Mouse (Mus musculus) neural tube, embryonic 11.5 days (tissue): ENCODE data around the gene Vmn2r32. TPM values are rescaled to one million over a fixed set of nuclear protein-coding genes. Genes with fewer than 3 reads are reported as not detected.
"Not testable (repeated sequence)": the region's sequence is repeated elsewhere in the genome, so short reads cannot be mapped to it uniquely, and the experiment has no call there.

Experiments
- ATAC-seq: fragments of 200-750 bp; cut with Nextera tagmentation; 2 replicates; pipeline ENCODE4 v1.8.0; 2017; ENCODE audit warnings: moderate number of reproducible peaks, mild to moderate bottlenecking, moderate TSS enrichment, moderate library complexity; ENCODE audit not compliant: insufficient read depth, low FRiP score, low TSS enrichment
- DNase-seq: peaks from one replicate; pipeline ENCODE4 v3.0.0-alpha.2; 2015; ENCODE audit warnings: low spot score
- H3K27ac ChIP-seq: fragments of 300-500 bp; sonication (generic); 2 replicates; pipeline ENCODE4 v1.5.1; 2014; ENCODE audit warnings: low read depth, mild to moderate bottlenecking, low read length
- H3K27me3 ChIP-seq: fragments of 300-500 bp; sonication (generic); 2 replicates; pipeline ENCODE4 v1.6.1; 2014; ENCODE audit warnings: mild to moderate bottlenecking, low read length, mixed read lengths; ENCODE audit not compliant: control insufficient read depth, insufficient read depth
- H3K36me3 ChIP-seq: fragments of 300-500 bp; sonication (generic); 2 replicates; pipeline ENCODE4 v1.6.1; 2014; ENCODE audit warnings: mild to moderate bottlenecking, low read length, moderate library complexity, mixed read lengths; ENCODE audit not compliant: control insufficient read depth, insufficient read depth
- H3K4me1 ChIP-seq: fragments of 300-500 bp; sonication (generic); 2 replicates; pipeline ENCODE4 v1.6.1; 2014; ENCODE audit warnings: low read length, mixed read lengths; ENCODE audit not compliant: control insufficient read depth, insufficient read depth
- H3K4me2 ChIP-seq: fragments of 300-500 bp; sonication (generic); 2 replicates; pipeline ENCODE4 v1.6.1; 2014; ENCODE audit warnings: low read depth, mild to moderate bottlenecking, moderate library complexity
- H3K4me3 ChIP-seq: fragments of 300-500 bp; sonication (generic); 2 replicates; pipeline ENCODE4 v1.5.1; 2014; ENCODE audit warnings: low read depth, low read length
- H3K9ac ChIP-seq: fragments of 300-500 bp; sonication (generic); 2 replicates; pipeline ENCODE4 v1.6.1; 2014; ENCODE audit warnings: mild to moderate bottlenecking, low read length
- H3K9me3 ChIP-seq: fragments of 300-500 bp; sonication (generic); 2 replicates; pipeline ENCODE4 v1.6.1; 2016; ENCODE audit warnings: low read length; ENCODE audit not compliant: control insufficient read depth
- WGBS: fragments of 180-500 bp; shearing (Covaris S2); extraction: QIAGEN DNeasy Blood & Tissue Kit; methylation state at CpG from one replicate; pipeline ENCODE4 v1.1.7; 2014; 5-methylcytosine and 5-hydroxymethylcytosine counted together
- polyA plus RNA-seq: library from polyadenylated mRNA; unstranded; fragments of >200 nt; fragmentation: Nextera tagmentation; extraction: Ambion mirVana; gene quantifications from 2 replicates; pipeline ENCODE4 v1.2.1, GENCODE M21; 2014

Gene Vmn2r32
- polyA plus RNA-seq, result not detected in 2 replicates

- H3K9ac ChIP-seq, H3K27ac ChIP-seq: not testable (repeated sequence)
Observed at GRCm38 (mm10) chr7:7479918-7480317, at the start of gene Vmn2r32. TSS of gene Vmn2r32 (minus strand) at chr7:7480018.

More at GRCm38 (mm10) chr7:7479918-7480317, at the start of gene Vmn2r32:
- not testable (repeated sequence) for H3K4me1 ChIP-seq, H3K36me3 ChIP-seq, H3K4me2 ChIP-seq, H3K4me3 ChIP-seq, DNase-seq, H3K27me3 ChIP-seq, ATAC-seq, H3K9me3 ChIP-seq
- 57% methylated on average over 1 of the region's 2 CpGs for WGBS

Other genes starting within 250 kb of the Vmn2r32 start
- 0.16 and 0.33 TPM in 2 replicates for gene Vmn2r29, start 232.7 kb downstream of the Vmn2r32 start, polyA plus RNA-seq
- 1.1 and 2.0 TPM in 2 replicates for gene Gm45844, start 201.7 kb downstream of the Vmn2r32 start, polyA plus RNA-seq
- gene Clcn4, start 179.2 kb downstream of the Vmn2r32 start, polyA plus RNA-seq, result 68.7 and 71.9 TPM in 2 replicates
- gene Vmn2r30, start 142.4 kb downstream of the Vmn2r32 start, polyA plus RNA-seq, result not detected in 2 replicates
- not detected in 2 replicates for gene Gm45783, start 105.4 kb downstream of the Vmn2r32 start, polyA plus RNA-seq
- gene Vmn2r31, start 80.3 kb downstream of the Vmn2r32 start, polyA plus RNA-seq, result not detected in 2 replicates
- gene Vmn2r33, start 86.8 kb upstream of the Vmn2r32 start, polyA plus RNA-seq, result not detected in 2 replicates
- gene Vmn2r34, start 209.5 kb upstream of the Vmn2r32 start, polyA plus RNA-seq, result not detected in 2 replicates